Mouse (Mus musculus) ES-E14 (cell line): Measurements from ENCODE around the gene Odf3.

ENCODE experiments used
- HCFC1 ChIP-seq: IDR thresholded peaks from 2 replicates; pipeline ENCODE4 v1.6.1; 2012; ENCODE audit warnings: low read length, inconsistent platforms, borderline replicate concordance; ENCODE audit not compliant: insufficient read depth
- MAFK ChIP-seq: IDR thresholded peaks from 2 replicates; pipeline ENCODE4 v1.6.1; 2014; ENCODE audit warnings: mild to moderate bottlenecking, low read depth, low read length, inconsistent platforms; ENCODE audit not compliant: insufficient read depth
- ZNF384 ChIP-seq: IDR thresholded peaks from 2 replicates; pipeline ENCODE4 v1.6.1; 2012; ENCODE audit warnings: low read depth, low read length, inconsistent platforms

GRCm38 (mm10) chr7:140810496-140810895 is 37.1 kb upstream of the Odf3 start:
- TF ChIP-seq ZNF384, result no peak
- no peak for TF ChIP-seq MAFK
- TF ChIP-seq HCFC1, result no peak
